Mouse (Mus musculus) stomach, postnatal 0 days (tissue): Measurements from ENCODE around the gene Tns3. TPM values are rescaled to one million over a fixed set of nuclear protein-coding genes. Genes with fewer than 3 reads are reported as not detected.

ENCODE experiments used
- ATAC-seq: fragments of 200-750 bp; cut with Nextera tagmentation; 2 replicates; pipeline ENCODE4 v1.8.0; 2017; ENCODE audit not compliant: low FRiP score, low TSS enrichment
- DNase-seq: peaks from one replicate; pipeline ENCODE4 v3.0.0-alpha.2; 2016; ENCODE audit warnings: low spot score
- H3K27ac ChIP-seq: fragments of 300-500 bp; sonication (generic); replicated peaks from 2 replicates; pipeline ENCODE4 v1.5.1; 2014; ENCODE audit warnings: mild to moderate bottlenecking, control low read depth
- H3K27me3 ChIP-seq: fragments of 300-500 bp; sonication (generic); 2 replicates; pipeline ENCODE4 v1.6.1; 2014; ENCODE audit warnings: low read length; ENCODE audit not compliant: control insufficient read depth, insufficient read depth
- H3K36me3 ChIP-seq: fragments of 300-500 bp; sonication (generic); 2 replicates; pipeline ENCODE4 v1.6.1; 2014; ENCODE audit warnings: low read length, mixed read lengths; ENCODE audit not compliant: control insufficient read depth, insufficient read depth
- H3K4me1 ChIP-seq: fragments of 300-500 bp; sonication (generic); replicated peaks from 2 replicates; pipeline ENCODE4 v1.6.1; 2014; ENCODE audit warnings: antibody characterized with exemption; ENCODE audit not compliant: control insufficient read depth, insufficient read depth
- H3K4me2 ChIP-seq: fragments of 300-500 bp; sonication (generic); replicated peaks from 2 replicates; pipeline ENCODE4 v1.6.1; 2014; ENCODE audit warnings: low read depth, mild to moderate bottlenecking, control low read depth, moderate library complexity
- H3K4me3 ChIP-seq: fragments of 300-500 bp; sonication (generic); 2 replicates; pipeline ENCODE4 v1.5.1; 2014; ENCODE audit warnings: low read depth, low read length, control low read depth
- H3K9ac ChIP-seq: fragments of 300-500 bp; sonication (generic); 2 replicates; pipeline ENCODE4 v1.6.1; 2014; ENCODE audit warnings: mild to moderate bottlenecking, low read length, control low read depth, mixed read lengths
- H3K9me3 ChIP-seq: fragments of 300-500 bp; sonication (generic); 2 replicates; pipeline ENCODE4 v1.6.1; 2016; ENCODE audit warnings: low read length; ENCODE audit not compliant: control insufficient read depth
- CTCF ChIP-seq: IDR thresholded peaks from 2 replicates; pipeline ENCODE4 v1.5.1; 2016; ENCODE audit warnings: antibody characterized with exemption, low read depth, mild to moderate bottlenecking, moderate library complexity
- EP300 ChIP-seq: optimal IDR thresholded peaks from 2 replicates; pipeline ENCODE3; 2016; ENCODE audit warnings: antibody characterized with exemption
- WGBS: fragments of 180-500 bp; shearing (Covaris S2); extraction: QIAGEN DNeasy Blood & Tissue Kit; methylation state at CpG from one replicate; pipeline ENCODE4 v1.1.7; 2014; 5-methylcytosine and 5-hydroxymethylcytosine counted together
- polyA plus RNA-seq: library from polyadenylated mRNA; unstranded; fragments of >200 nt; fragmentation: Nextera tagmentation; extraction: Ambion mirVana; gene quantifications from 2 replicates; pipeline ENCODE4 v1.2.1, GENCODE M21; 2015

The Tns3 gene
- polyA plus RNA-seq, 1 experiment from 2014 or later = 10.4 TPM

DNA sequence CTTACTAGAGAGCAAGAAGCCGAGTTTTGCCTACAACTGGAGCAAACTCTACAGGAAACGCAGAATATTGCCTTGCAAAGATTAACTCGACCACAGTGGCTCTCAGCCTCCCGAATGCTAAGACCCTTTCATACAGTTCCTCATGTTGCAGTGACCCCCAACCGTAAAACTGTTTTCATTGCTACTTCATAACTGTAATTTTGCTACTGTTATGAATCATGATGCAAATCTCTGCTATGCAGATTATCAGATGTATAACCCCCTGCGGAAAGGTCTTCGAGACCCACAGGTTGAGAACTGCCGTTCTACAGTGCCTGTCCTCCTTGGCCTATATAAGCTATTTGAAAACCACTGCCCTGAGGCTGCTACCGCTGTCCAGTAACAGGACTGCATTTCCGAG is 46.0 kb downstream of the Tns3 start:
- TF ChIP-seq CTCF = no peak
- no peak for TF ChIP-seq EP300
- Histone ChIP-seq H3K9ac (no peak overlapping the region), H3K4me1 (no peaks in the 10 kb centered on the region), H3K4me3 (no peak overlapping the region), H3K27me3 (no peaks in the 10 kb centered on the region), H3K36me3 (no peaks in the 10 kb centered on the region), H3K9me3 (no peaks in the 10 kb centered on the region), H3K4me2 (no peak overlapping the region), H3K27ac (no peak overlapping the region)
- ATAC-seq (no peak), DNase-seq (no peak)
- WGBS = 66% methylated on average over 10 of the region's 10 CpGs

DNA sequence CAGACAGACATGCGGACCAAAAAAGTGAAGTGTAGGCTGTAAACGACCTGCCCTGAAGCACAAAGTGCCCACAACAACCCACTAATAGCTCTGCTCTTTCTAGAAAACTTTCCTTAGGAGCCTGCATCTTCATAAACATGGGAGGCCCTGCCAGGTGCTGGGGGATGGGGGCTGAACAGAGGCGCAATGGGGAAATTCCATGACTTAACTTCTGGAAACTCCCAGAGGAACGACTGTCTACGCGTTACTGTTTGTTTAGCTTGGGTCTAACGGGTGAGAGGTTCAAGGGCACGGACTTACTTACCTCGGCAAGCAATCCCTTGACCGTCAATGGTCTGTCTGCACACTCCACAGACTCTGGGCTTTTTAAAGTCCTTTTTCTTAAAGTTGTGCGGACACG is 48.9 kb downstream of the Tns3 start:
- H3K9me3 ChIP-seq = no peaks in the 10 kb centered on the region
- no peak for DNase-seq
- 32% methylated on average over 12 of the region's 12 CpGs for WGBS
- H3K27me3 ChIP-seq = no peaks in the 10 kb centered on the region
- no peak overlapping the region for H3K4me2 ChIP-seq
- no peaks in the 10 kb centered on the region for H3K36me3 ChIP-seq
- no peak for ATAC-seq
- no peaks in the 10 kb centered on the region for H3K4me1 ChIP-seq
- H3K27ac ChIP-seq = no peak overlapping the region; the same call in 1 of the 2 replicates
- no peak for TF ChIP-seq CTCF
- TF ChIP-seq EP300 = no peak
- no peak overlapping the region for H3K9ac ChIP-seq
- H3K4me3 ChIP-seq = no peak overlapping the region

DNA sequence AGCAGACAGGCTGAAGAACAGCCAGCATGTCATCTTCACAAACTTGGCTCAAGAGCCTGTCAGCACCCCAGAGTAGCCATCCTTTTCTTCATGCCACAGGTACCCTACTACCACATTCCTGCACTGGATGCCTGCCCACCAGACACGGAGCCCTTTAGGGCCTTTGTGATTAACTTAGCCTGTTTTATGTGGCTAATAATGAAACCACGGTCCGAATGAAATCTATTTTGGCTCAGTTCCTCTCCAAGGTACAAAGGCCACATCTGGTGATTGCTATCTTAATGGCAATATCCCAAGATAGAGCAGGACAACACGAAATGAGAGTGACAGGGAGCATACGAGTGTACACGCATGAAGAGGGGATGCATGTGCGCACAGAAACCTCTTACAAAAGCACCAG is 53.9 kb downstream of the Tns3 start:
- H3K4me2 ChIP-seq = no peak overlapping the region

DNA sequence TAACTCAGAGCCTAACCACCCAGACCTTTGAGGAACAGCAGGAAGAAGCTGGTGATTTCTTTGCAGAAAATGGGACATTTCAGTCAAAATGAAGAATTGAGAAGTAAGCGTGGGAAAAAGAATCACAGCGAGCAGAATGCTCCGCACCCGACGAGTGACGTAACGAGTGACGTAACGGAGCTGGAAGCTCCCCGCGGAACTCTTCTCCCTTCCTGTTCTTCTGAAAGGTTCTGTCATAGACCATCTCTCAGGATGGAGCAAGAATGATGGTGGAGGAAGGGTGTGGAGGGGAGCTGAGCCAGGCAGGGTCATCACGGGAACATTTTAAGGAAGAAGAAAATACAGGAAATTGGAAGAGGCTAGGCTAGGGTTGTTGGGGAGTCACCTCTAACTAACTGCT is 54.5 kb downstream of the Tns3 start:
- 0 out of 2 replicates have a peak, but pooled peaks cover under 1% of the 10 kb centered on the region for H3K36me3 ChIP-seq
- H3K9ac ChIP-seq = no peak overlapping the region
- H3K4me3 ChIP-seq = no peak overlapping the region
- H3K9me3 ChIP-seq = no peaks in the 10 kb centered on the region
- H3K4me1 ChIP-seq = no peaks in the 10 kb centered on the region
- no peak overlapping the region for H3K4me2 ChIP-seq
- 83% methylated on average over 12 of the region's 12 CpGs for WGBS
- TF ChIP-seq EP300 = no peak
- TF ChIP-seq CTCF = no peak
- DNase-seq (no peak), ATAC-seq (no peak)
- no peaks in the 10 kb centered on the region for H3K27me3 ChIP-seq
- no peak overlapping the region for H3K27ac ChIP-seq

More for the DNA sequence above, 53.9 kb downstream of the Tns3 start:
- 54% methylated on average over 7 of the region's 7 CpGs for WGBS
- Histone ChIP-seq H3K4me1 (no peaks in the 10 kb centered on the region), H3K4me3 (no peak overlapping the region), H3K9me3 (no peaks in the 10 kb centered on the region), H3K9ac (no peak overlapping the region), H3K27me3 (no peaks in the 10 kb centered on the region), H3K27ac (no peak overlapping the region), H3K36me3 (no peaks in the 10 kb centered on the region)
- ATAC-seq = no peak
- no peak for TF ChIP-seq EP300
- no peak for TF ChIP-seq CTCF
- no peak for DNase-seq

DNA sequence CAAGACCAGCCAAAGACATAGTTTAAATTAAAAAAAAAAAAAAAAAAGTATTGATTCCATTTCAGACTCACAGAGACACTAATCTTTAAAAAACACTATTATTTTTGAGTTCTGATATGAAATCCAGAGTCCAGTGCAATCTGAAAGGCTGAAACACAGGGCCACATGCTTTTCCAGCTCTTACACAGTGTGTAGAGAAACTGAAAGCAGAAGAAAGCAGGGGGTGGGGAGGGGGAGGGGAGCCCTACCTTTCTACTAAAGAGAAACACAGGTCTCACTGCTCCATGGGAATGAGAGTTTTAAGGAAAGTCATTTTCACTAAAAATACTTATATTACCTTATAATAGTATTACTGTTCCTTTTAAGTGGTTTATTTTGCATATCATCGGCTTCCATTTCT is 57.2 kb downstream of the Tns3 start:
- Histone ChIP-seq H3K9me3 (no peaks in the 10 kb centered on the region), H3K27ac (no peak overlapping the region), H3K9ac (no peak overlapping the region), H3K4me3 (no peak overlapping the region), H3K4me1 (no peaks in the 10 kb centered on the region), H3K36me3 (0 out of 2 replicates have a peak, but pooled peaks cover 2% of the 10 kb centered on the region), H3K4me2 (no peak overlapping the region), H3K27me3 (no peaks in the 10 kb centered on the region)
- WGBS = 98% methylated on average over 1 of the region's 1 CpGs
- no peak for ATAC-seq
- TF ChIP-seq EP300 (no peak), CTCF (no peak)
- DNase-seq = no peak

DNA sequence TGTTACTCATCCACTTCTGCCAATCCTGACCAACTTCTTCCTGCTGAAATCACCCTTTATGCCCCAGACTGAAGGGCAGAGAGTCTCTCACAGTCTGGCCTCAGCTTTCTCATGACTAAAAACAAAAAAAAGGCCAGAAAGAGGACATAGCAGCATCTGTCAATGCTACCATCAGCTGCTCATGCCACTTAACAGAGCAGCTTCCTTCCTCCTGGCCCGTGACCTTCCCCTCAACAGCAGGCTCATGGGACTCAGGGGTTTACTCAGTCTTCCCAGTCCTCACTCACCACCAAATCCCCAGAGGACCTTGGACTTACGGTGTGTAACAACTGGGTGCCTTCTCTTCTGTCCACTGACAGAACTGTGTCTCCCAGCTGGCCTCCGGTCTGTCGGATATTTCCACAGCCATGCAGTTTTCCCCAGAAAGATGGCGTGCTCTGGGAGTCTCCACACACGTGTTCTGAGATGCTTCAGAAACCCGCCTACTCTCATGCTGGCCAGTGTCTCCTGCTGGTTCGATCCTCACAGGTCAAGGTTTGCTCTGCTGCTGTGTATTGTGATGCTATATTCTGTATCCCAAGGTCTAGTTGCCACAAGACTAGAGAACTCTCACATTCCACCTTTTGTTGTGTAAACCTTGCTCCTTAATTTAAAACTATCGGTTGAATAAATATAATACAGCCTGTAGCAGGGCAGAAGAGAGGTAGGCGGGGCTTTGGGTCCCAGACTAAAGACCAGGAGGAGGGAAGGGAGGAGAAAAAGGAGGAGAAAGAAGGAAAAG is 59.4 kb downstream of the Tns3 start:
- Histone ChIP-seq H3K4me3 (no peak overlapping the region), H3K27me3 (no peaks in the 10 kb centered on the region), H3K4me1 (no peaks in the 10 kb centered on the region), H3K36me3 (0 out of 2 replicates have a peak, but pooled peaks cover 2% of the 10 kb centered on the region), H3K4me2 (no peak overlapping the region), H3K27ac (no peak overlapping the region), H3K9ac (no peak overlapping the region), H3K9me3 (no peaks in the 10 kb centered on the region)
- DNase-seq (no peak), ATAC-seq (no peak)
- 83% methylated on average over 10 of the region's 10 CpGs for WGBS
- TF ChIP-seq CTCF = no peak
- TF ChIP-seq EP300 = no peak
